Mouse (Mus musculus): ENCODE measurements around the gene Aqp11. TPM values are rescaled to one million over a fixed set of nuclear protein-coding genes. Genes with fewer than 3 reads are reported as not detected.

Aqp11 gene
- total and polyA plus RNA-seq, 3 experiments: 11.0 to 28.3 (median 18.0) TPM

DNA sequence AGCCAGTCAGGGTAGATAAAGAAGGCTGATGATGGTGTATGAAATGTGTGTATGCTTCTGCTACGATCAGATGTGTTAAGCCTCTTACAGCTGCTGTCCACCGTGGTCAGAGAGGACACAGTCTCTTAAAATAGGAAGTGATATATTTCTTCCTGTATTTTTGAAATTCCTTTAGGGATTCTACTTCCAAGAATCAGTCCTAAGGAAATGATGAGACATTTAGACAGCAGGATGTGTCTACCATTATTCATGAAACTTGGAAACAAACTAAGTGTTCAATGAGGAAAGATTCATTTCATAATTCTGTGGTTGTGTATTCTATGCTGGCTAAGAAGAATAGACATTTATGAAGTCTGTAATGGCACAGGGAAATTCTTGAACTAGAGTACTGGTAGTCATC is 37.8 kb upstream of the Aqp11 start:
- no peak for ATAC-seq (ENCODE audit: extremely low read depth, insufficient number of reproducible peaks, low FRiP score, poor library complexity, severe bottlenecking)

DNA sequence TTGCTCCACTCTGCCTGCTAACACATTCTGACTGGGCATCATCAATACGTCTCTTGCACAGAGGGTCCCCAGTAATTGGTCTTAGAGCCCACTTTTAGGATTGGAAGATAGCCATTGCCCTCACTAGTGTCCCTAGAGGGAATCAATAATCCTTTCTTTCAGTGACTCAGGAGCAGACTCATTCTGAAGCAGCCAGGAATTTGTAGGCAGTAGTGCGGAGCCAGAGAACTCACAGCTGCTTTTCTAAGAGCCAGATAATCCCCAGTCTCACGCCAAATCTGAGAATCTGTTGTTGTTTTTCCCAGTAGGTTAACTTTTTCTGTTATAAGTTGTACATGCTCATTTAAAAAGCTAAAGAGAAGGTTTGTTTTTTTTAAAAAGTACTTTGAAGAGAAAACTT is 37.3 kb upstream of the Aqp11 start:
- DNase-seq (ENCODE audit: low spot score) (no peak), ATAC-seq (ENCODE audit: extremely low read depth, insufficient number of reproducible peaks, low FRiP score, poor library complexity, severe bottlenecking) (no peak)
- no peak overlapping the region for H3K4me3 ChIP-seq (ENCODE audit: low read depth, low read length)
- no peaks in the 10 kb centered on the region for H3K4me1 ChIP-seq (ENCODE audit: insufficient read depth, low read depth, low read length)
- no peaks in the 10 kb centered on the region for H3K9me3 ChIP-seq (replicated peaks)
- no peaks in the 10 kb centered on the region for H3K36me3 ChIP-seq (replicated peaks)
- TF ChIP-seq GATA2 (IDR thresholded peaks at IDR 0.05; ENCODE audit: borderline replicate concordance, low read depth, low read length): no peak
- no peak for TF ChIP-seq GATA1 (IDR thresholded peaks at IDR 0.05; ENCODE audit: borderline replicate concordance, low read length)
- TF ChIP-seq CTCF (IDR thresholded peaks at IDR 0.05; ENCODE audit: low read depth, low read length): no peak
- TF ChIP-seq POLR2AphosphoS5 (IDR thresholded peaks at IDR 0.05; ENCODE audit: insufficient replicate concordance, low read depth, low read length): no peak
- TF ChIP-seq TAL1 (conservative IDR thresholded peaks at IDR 0.05; ENCODE audit: low read depth, low read length): no peak
- H3K27me3 ChIP-seq (ENCODE audit: insufficient read depth, low read length): peaks cover 20% of the 10 kb centered on the region

More for the DNA sequence above, 37.8 kb upstream of the Aqp11 start:
- Histone ChIP-seq H3K9me3 (replicated peaks) (no peaks in the 10 kb centered on the region), H3K4me3 (ENCODE audit: low read depth, low read length) (no peak overlapping the region), H3K4me1 (ENCODE audit: insufficient read depth, low read depth, low read length) (peaks cover 2% of the 10 kb centered on the region), H3K27me3 (ENCODE audit: insufficient read depth, low read length) (peaks cover 22% of the 10 kb centered on the region), H3K36me3 (replicated peaks) (no peaks in the 10 kb centered on the region)
- TF ChIP-seq GATA1 (IDR thresholded peaks at IDR 0.05; ENCODE audit: borderline replicate concordance, low read length): no peak
- TF ChIP-seq GATA2 (IDR thresholded peaks at IDR 0.05; ENCODE audit: borderline replicate concordance, low read depth, low read length): no peak
- no peak for TF ChIP-seq CTCF (IDR thresholded peaks at IDR 0.05; ENCODE audit: low read depth, low read length)
- no peak for TF ChIP-seq TAL1 (conservative IDR thresholded peaks at IDR 0.05; ENCODE audit: low read depth, low read length)
- no peak for TF ChIP-seq POLR2AphosphoS5 (IDR thresholded peaks at IDR 0.05; ENCODE audit: insufficient replicate concordance, low read depth, low read length)
- DNase-seq (ENCODE audit: low spot score): no peak

DNA sequence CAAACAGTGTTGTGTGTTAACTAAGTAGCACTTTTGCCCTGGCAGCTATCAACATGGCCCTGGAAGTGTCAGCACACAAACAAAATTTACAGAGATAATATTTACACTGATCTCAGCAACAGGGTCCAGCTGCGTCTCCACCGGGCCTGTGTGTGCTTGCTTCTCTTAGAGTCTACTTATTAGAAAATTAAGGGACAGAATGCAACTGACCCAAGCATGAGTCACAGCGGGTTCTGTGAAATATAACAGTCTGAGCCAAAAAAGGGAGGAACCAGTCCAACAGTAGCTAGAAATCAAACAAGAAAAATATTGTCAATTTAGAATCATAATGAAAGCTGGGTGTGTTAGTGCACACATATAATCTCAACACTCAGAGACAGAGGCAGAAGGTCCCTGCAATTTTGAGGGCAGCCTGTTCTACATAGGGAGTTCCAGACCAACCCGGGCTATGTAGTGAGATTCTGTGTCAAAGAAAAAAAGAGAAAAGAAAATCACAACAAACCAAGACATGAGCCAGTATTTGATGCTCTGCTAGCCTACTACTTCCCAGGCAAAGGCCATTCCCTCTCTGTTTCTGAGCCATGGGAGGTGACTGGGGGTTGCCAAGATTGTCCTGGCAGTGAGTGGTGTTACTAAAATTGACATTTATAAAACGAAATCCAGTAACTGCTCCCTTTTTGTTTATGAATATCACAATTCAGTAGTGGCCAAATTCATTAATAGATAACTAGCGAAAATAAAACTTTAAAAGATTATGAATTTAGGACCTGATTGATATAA is 32.9 kb upstream of the Aqp11 start:
- H3K9me3 ChIP-seq (replicated peaks): no peaks in the 10 kb centered on the region
- H3K4me1 ChIP-seq (ENCODE audit: insufficient read depth, low read depth, low read length): peaks cover 12% of the 10 kb centered on the region
- no peak for DNase-seq (ENCODE audit: low spot score)
- peaks cover 10% of the 10 kb centered on the region for H3K27me3 ChIP-seq (ENCODE audit: insufficient read depth, low read length)
- no peaks in the 10 kb centered on the region for H3K36me3 ChIP-seq (replicated peaks)
- TF ChIP-seq GATA2 (IDR thresholded peaks at IDR 0.05; ENCODE audit: borderline replicate concordance, low read depth, low read length) (no peak), POLR2AphosphoS5 (IDR thresholded peaks at IDR 0.05; ENCODE audit: insufficient replicate concordance, low read depth, low read length) (no peak), TAL1 (conservative IDR thresholded peaks at IDR 0.05; ENCODE audit: low read depth, low read length) (no peak), CTCF (IDR thresholded peaks at IDR 0.05; ENCODE audit: low read depth, low read length) (no peak), GATA1 (IDR thresholded peaks at IDR 0.05; ENCODE audit: borderline replicate concordance, low read length) (no peak)
- no peak overlapping the region for H3K4me3 ChIP-seq (ENCODE audit: low read depth, low read length)
- no peak for ATAC-seq (ENCODE audit: extremely low read depth, insufficient number of reproducible peaks, low FRiP score, poor library complexity, severe bottlenecking)

DNA sequence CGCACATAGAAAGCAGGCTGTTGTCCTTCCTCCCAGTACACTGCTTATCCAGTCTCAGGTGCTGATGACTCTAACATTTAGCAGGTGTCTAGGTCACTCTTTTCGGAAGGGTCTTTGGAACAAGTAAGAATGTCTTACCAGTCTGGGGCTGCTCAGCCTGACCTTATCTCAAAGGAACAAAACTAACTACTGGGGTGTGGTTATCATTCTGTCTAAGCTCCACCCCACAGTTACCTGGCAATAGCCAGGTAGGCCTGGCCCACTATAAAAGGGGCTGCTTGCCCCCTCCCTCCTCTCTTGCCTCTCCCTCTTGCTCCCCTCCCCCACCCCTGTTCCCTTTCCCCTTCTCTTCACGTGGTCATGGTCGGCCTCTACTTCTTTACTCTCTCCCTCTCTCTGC is 30.9 kb upstream of the Aqp11 start:
- DNase-seq (ENCODE audit: low spot score): no peak
- TF ChIP-seq TAL1 (conservative IDR thresholded peaks at IDR 0.05; ENCODE audit: low read depth, low read length): no peak
- no peak for TF ChIP-seq GATA2 (IDR thresholded peaks at IDR 0.05; ENCODE audit: borderline replicate concordance, low read depth, low read length)
- TF ChIP-seq GATA1 (IDR thresholded peaks at IDR 0.05; ENCODE audit: borderline replicate concordance, low read length): no peak
- TF ChIP-seq CTCF (IDR thresholded peaks at IDR 0.05; ENCODE audit: low read depth, low read length): no peak
- TF ChIP-seq POLR2AphosphoS5 (IDR thresholded peaks at IDR 0.05; ENCODE audit: insufficient replicate concordance, low read depth, low read length): no peak
- Histone ChIP-seq H3K27me3 (ENCODE audit: insufficient read depth, low read length) (peaks cover 12% of the 10 kb centered on the region), H3K9me3 (replicated peaks) (no peaks in the 10 kb centered on the region), H3K36me3 (replicated peaks) (no peaks in the 10 kb centered on the region), H3K4me1 (ENCODE audit: insufficient read depth, low read depth, low read length) (peaks cover 18% of the 10 kb centered on the region), H3K4me3 (ENCODE audit: low read depth, low read length) (no peak overlapping the region)
- ATAC-seq (ENCODE audit: extremely low read depth, insufficient number of reproducible peaks, low FRiP score, poor library complexity, severe bottlenecking): no peak

DNA sequence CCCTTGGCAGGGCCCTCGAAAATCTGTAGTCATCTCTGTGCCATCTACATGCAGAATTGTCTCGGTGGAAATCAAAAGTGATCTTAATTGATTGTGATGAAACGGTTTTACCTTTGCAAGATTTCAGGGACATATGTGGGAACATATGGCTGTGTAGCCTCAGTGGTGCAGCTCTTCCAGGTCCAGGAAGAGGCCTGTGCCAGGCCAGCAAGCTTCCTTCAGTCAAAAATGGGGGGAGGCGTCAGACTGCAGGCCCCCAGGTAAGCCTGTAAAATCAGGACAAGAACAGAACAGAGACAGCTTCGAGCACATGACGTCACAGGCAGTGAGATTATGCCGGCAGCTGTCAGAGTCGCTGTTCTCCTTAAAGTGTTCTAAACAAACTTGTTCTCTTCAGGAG is 29.8 kb upstream of the Aqp11 start:
- Histone ChIP-seq H3K4me3 (ENCODE audit: low read depth, low read length) (no peak overlapping the region), H3K4me1 (ENCODE audit: insufficient read depth, low read depth, low read length) (peaks cover 21% of the 10 kb centered on the region), H3K27me3 (ENCODE audit: insufficient read depth, low read length) (peaks cover 8% of the 10 kb centered on the region), H3K36me3 (replicated peaks) (no peaks in the 10 kb centered on the region), H3K9me3 (replicated peaks) (no peaks in the 10 kb centered on the region)
- DNase-seq (ENCODE audit: low spot score) (no peak), ATAC-seq (ENCODE audit: extremely low read depth, insufficient number of reproducible peaks, low FRiP score, poor library complexity, severe bottlenecking) (no peak)
- TF ChIP-seq GATA2 (IDR thresholded peaks at IDR 0.05; ENCODE audit: borderline replicate concordance, low read depth, low read length) (no peak), CTCF (IDR thresholded peaks at IDR 0.05; ENCODE audit: low read depth, low read length) (no peak), TAL1 (conservative IDR thresholded peaks at IDR 0.05; ENCODE audit: low read depth, low read length) (no peak), GATA1 (IDR thresholded peaks at IDR 0.05; ENCODE audit: borderline replicate concordance, low read length) (no peak), POLR2AphosphoS5 (IDR thresholded peaks at IDR 0.05; ENCODE audit: insufficient replicate concordance, low read depth, low read length) (no peak)

DNA sequence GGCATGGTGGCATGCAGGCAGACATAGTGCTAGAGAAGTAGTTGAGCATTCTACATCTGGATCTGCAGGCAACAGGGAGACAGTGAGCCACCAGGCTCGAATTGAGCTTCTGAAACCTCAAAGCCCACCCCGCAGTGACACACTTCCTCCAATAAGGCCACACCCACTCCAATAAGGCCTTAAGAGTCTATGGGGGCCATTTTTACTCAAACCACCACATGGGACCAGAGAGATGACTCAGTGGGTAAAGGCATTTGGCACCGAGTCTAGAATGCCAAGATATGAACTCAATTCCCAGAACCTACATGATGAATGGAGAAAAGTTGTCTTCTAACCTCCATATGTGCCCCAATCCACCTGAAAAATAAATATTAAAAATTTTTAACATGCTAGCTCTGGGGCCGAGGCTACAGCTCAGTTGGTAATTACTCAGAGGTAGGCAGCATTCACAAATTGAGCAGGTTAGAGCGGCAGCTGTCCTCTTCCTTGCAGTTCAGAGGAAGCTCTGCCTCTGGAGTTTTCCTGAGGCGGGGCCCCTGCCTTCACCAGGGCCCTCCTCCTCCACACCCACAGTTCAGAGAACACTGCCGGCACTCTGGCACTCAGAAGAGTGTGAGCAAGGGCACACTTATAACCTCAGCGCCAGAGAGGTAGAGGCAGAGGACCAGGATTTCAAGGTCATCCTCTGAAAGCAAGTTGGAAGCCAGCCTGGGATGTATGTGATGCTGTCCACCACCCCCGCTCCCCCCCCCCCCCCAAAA is 28.5 kb upstream of the Aqp11 start:
- peaks cover 21% of the 10 kb centered on the region for H3K4me1 ChIP-seq (ENCODE audit: insufficient read depth, low read depth, low read length)
- H3K36me3 ChIP-seq (replicated peaks): no peaks in the 10 kb centered on the region
- no peak for ATAC-seq (ENCODE audit: extremely low read depth, insufficient number of reproducible peaks, low FRiP score, poor library complexity, severe bottlenecking)
- no peak for DNase-seq (ENCODE audit: low spot score)
- TF ChIP-seq TAL1 (conservative IDR thresholded peaks at IDR 0.05; ENCODE audit: low read depth, low read length) (no peak), CTCF (IDR thresholded peaks at IDR 0.05; ENCODE audit: low read depth, low read length) (no peak), GATA1 (IDR thresholded peaks at IDR 0.05; ENCODE audit: borderline replicate concordance, low read length) (no peak), POLR2AphosphoS5 (IDR thresholded peaks at IDR 0.05; ENCODE audit: insufficient replicate concordance, low read depth, low read length) (no peak)
- H3K4me3 ChIP-seq (ENCODE audit: low read depth, low read length): no peak overlapping the region
- H3K9me3 ChIP-seq (replicated peaks): no peaks in the 10 kb centered on the region
- peaks cover 5% of the 10 kb centered on the region; the same call in 1 of the 2 replicates for H3K27me3 ChIP-seq (ENCODE audit: insufficient read depth, low read length)

Data from G1E (cell line).